Mouse (Mus musculus): ENCODE measurements around the gene Wdr24.
"Not testable (repeated sequence)": the region's sequence is repeated elsewhere in the genome, so short reads cannot be mapped to it uniquely, and the experiment has no call there.

The Wdr24 gene

DNA sequence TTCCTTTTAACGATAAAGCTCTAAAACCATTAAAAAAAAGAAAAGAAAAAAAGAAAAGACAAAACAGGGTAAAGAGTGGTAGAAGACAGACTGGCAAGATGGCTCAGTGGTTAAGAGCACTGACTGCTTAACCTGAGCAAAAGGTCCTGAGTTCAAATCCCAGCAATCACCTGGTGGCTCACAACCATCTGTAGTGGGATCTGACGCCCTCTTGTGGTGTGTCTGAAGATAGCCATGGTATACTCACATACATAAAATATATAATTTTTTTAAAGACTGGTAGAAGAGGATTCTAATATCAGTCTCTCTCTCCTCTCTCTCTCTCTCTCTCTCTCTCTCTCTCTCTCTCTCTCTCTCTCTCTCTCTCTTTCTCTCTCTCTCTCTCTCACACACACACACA is 16.0 kb upstream of the Wdr24 start:
- not testable (repeated sequence) for DNase-seq (ENCODE audit: low spot score in 2 of 2)

DNA sequence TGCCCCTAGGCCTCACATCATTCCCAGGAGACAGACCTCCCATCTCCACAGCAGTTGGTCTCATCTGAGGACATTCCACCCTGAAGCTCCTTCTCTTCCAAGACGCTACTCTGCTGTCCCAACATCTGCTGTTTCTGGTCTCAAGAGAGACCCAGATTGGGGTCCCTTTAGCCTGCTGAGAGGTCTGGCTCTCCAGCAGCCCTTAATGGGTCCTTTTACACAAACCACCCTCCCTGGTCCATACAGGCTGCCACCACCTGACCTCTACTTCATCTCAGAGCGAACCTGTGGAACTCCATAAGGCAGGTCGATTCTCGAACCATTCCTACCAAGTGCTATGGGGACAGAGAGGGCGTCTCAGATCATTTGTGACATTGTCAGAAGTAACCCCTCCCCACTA is 15.4 kb upstream of the Wdr24 start:
- no peak for DNase-seq (ENCODE audit: low spot score in 2 of 2)

GRCm38 (mm10) chr17:25808789-25809605 is 14.4 kb upstream of the Wdr24 start, which contains the start of gene Fbxl16:
Fbxl16 (plus strand) TSS chr17:25809085.
- peak in 1 of 2 experiments; percentile 64 for DNase-seq (ENCODE audit: low spot score in 2 of 2)

DNA sequence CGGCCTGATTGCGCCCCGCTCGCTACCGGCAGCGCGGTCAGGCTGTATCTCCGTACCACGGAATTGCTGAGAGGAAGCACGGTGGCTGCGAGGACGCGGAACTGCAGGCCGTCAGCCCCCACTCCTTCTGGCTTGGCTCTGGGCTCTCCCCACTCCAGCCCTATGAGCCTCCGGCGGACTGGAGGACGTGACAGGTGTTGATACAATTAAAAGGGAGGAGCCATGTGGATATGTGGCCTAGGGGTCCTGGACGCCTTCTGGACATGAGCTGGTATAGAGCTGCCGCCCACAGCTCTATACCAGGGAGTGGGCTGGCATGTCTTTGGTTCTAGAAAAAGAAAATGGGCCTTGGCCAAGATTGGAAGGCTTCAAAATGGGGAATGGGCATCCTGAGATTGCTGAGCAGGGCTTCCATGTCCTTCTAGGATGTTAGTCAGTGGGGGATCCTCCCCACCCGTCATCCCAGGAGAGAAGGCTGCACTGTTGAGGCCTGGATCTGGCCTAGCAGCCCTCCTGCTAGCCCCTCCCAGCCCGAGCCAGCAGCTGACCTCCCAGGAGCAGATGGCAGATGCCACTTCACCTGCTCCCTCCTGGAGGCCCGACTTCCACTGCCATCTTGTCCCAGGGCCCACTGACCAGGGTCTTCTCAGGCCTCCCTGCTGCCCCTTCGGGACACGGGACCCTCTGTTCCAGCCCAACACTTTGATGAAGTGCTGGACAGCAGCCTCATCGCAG is 13.7 kb upstream of the Wdr24 start:
- DNase-seq (ENCODE audit: low spot score in 2 of 2): no peak

DNA sequence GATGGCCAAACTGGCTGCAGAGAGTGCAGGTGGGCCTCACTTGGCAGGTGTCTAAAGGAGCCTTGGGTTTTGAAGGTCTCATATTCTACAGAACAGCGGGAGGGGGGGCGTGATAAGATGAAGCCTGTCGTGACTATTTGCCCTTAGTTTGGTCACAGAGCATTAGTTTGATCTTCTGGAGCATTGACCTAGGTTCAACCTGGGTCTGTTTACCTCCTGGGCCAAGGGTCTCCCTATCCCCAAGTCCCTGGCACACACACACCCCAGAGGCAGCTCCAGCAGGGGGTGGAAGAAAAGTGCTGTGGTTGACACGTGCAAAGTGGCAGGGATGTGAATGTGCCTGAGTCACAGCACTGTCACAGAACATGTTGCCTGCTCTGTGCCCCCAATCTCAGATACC is 12.5 kb upstream of the Wdr24 start:
- DNase-seq (ENCODE audit: low spot score in 2 of 2): no peak

DNA sequence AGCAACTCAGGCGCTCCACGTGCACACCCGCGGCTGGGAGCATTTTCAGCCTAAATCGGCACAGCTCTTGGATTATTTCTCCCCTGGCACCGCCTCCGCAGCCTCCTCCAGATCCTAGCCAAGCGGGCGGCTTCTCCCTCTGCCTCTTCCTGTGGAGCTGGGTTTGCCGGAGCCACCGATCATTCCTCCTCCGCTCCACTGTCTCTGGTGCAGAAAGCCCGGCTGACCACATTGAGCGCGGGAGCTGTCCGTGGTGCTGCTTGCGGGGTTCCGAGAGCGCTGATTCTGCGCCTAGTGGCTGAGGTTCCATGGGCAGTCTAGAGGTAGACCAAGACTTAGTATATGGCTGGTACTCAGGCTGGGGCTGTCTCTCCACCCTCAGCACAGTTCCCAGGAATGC is 10.0 kb upstream of the Wdr24 start:
- peak; percentile 78 to 94 for DNase-seq (ENCODE audit: low spot score in 2 of 2)

GRCm38 (mm10) chr17:25817662-25818061 is 5.8 kb upstream of the Wdr24 start:
- no peak for DNase-seq (ENCODE audit: low spot score in 2 of 2)

DNA sequence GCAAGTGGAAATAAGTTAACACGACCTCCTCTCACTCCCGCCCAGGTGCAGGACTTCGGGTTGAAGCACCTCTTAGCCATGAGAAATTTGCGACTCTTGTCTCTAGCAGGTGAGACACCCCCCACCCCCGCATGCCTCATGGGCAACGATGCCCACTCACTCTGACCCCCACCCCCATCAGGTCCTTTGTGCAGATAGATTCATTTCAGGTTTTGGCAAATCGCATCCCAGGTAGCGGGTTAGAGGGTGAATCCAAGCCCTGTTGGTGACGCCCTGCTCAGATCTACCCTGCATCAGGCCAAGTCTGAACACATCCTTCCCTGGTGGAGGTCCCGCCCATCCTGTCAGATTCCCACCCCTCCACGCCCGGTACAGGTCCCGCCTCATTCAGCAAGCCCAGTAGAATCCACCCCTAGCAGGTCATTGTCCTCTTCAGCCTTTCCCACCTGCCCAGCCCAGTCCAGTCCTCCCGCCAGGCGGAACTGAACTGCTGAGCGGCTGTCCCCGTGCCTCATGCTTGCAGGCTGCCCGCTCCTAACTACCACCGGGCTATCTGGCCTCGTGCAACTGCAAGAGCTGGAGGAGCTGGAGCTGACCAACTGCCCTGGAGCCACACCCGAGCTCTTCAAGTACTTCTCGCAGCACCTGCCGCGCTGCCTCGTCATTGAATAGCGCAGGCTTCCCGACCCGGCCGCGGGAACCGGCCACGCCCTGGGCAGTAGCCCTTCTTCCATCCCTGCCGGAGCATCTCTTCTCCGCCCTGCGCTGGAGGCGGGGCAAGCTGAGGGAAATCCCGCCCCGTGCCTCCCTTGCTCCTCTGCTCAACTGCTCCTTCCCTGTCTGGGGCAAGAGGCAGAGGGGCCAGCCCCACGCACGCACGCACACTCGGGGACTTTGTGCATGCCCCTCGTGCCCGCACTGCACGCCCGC is 4.3 kb upstream of the Wdr24 start:
- DNase-seq (ENCODE audit: low spot score in 2 of 2): peak; percentile 24 to 65

GRCm38 (mm10) chr17:25824362-25825142 is 1.1 kb downstream of the Wdr24 start:
- no peak for DNase-seq (ENCODE audit: low spot score in 2 of 2)

GRCm38 (mm10) chr17:25825311-25825710 is 1.9 kb downstream of the Wdr24 start:
- DNase-seq (ENCODE audit: low spot score in 2 of 2): no peak

GRCm38 (mm10) chr17:25825984-25826570 is 2.6 kb downstream of the Wdr24 start:
- DNase-seq (ENCODE audit: low spot score in 2 of 2): no peak

- no peak for DNase-seq (ENCODE audit: low spot score in 2 of 2)
Measured at GRCm38 (mm10) chr17:25827011-25827410, 3.6 kb downstream of the Wdr24 start.

GRCm38 (mm10) chr17:25827546-25828222 is 4.3 kb downstream of the Wdr24 start:
- DNase-seq (ENCODE audit: low spot score in 2 of 2): no peak

DNA sequence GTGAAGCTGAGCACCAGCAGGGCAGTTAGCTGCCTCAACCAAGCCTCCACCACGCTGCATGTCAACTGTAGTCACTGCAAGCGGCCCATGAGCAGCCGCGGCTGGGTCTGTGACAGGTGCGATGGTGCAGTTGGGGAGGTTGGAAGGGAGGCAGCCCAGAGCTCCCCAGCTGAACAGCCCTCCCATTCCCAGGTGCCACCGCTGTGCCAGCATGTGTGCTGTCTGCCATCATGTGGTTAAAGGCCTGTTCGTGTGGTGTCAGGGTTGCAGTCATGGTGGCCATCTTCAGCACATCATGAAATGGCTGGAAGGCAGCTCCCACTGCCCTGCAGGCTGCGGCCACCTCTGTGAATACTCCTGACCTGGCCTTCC is 4.8 kb downstream of the Wdr24 start:
- no peak for DNase-seq (ENCODE audit: low spot score in 2 of 2)

GRCm38 (mm10) chr17:25828712-25829557 is 5.5 kb downstream of the Wdr24 start, which contains the start of gene Jmjd8:
Jmjd8 (plus strand) TSS chr17:25828867.
- peak; percentile 69 to 83 for DNase-seq (ENCODE audit: low spot score in 2 of 2)

- no peak for DNase-seq (ENCODE audit: low spot score in 2 of 2)
Measured at GRCm38 (mm10) chr17:25829558-25830017, 6.2 kb downstream of the Wdr24 start.

GRCm38 (mm10) chr17:25830200-25830753 is 6.8 kb downstream of the Wdr24 start:
- DNase-seq (ENCODE audit: low spot score in 2 of 2): no peak

GRCm38 (mm10) chr17:25830806-25831431 is 7.5 kb downstream of the Wdr24 start:
- DNase-seq (ENCODE audit: low spot score in 2 of 2): no peak

Data from spleen, postnatal 4 days (tissue).